ENCODE assay signal across 10 mouse cellular contexts in the genomic region with DNA sequence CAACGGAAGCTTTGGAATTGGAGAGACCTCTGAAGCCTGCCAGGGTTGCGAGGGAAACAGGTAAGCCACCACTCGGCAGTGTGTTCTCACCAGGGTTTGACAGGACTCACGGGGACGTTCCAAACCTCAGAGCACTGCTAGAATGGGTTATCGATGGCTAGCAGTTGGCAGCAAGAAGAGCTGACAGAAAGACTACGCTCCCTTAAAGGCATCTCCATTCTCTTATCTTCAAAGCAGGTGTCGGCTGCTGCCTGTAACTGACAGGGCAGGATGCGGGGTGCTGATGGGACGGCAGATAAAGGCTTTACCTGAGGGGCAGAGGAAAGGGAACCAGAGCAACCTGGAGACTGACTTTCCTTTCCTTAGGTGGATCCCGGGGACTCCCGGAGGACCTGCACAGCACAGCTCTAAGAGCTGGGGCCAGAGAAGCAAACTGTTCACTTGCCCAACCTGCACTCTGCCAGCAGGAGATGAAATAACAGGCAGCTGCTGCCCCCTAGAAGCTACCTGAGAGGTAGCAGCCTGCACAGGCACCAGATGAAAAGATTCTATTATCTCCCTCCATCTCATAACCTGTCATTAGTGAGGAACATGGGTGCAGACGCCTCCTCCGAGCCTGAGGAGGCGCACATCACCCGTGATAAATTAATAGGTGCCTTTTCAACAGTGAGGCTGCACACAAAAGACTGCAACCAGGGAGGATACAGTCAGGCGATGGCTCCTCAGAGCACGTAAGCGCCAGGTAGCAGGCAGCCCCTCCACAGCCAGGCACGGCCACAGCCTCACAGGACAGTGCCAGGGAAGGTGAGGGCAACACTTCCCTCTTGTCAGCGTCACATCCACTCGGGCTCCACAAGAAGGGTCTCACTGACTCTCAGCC. TPM values are rescaled to one million over a fixed set of nuclear protein-coding genes. Genes with fewer than 3 reads are reported as not detected.
DNase-seq lines count a peak whose midpoint lies in the region; ATAC-seq lines count a peak whose summit lies in the region.
"Had no signal": no experiment of that assay in that cellular context is flagged by ENCODE, and none has a peak within 500 bp of the region (broad histone marks: within the 10 kb centered on the region; RNA-seq: fewer than 3 reads in every experiment).

No protein-coding gene starts in this region.

- 0 out of 2 replicates have a peak, but pooled peaks cover 8% of the 10 kb centered on the region for H3K4me1 ChIP-seq in embryonic facial prominence, embryonic 14.5 days (ENCODE audit: control insufficient read depth, insufficient read depth, low read length)
- H3K4me1 ChIP-seq in embryonic facial prominence, embryonic 10.5 days, result peaks cover 42% of the 10 kb centered on the region
- peaks cover 18% of the 10 kb centered on the region for H3K4me1 ChIP-seq in liver, embryonic 13.5 days (replicated peaks)

- H3K9me3 ChIP-seq in embryonic facial prominence, embryonic 14.5 days (ENCODE audit: control insufficient read depth, low read length), result peaks cover 2% of the 10 kb centered on the region; the same call in 1 of the 2 replicates
- no peaks in the 10 kb centered on the region for H3K9me3 ChIP-seq in embryonic facial prominence, embryonic 10.5 days
- H3K9me3 ChIP-seq in liver, embryonic 13.5 days (replicated peaks), result no peaks in the 10 kb centered on the region

- peak; percentile 63 for ATAC-seq in embryonic facial prominence, embryonic 14.5 days (ENCODE audit: low read depth)
- peak; percentile 43 for ATAC-seq in liver, embryonic 13.5 days (ENCODE audit: low read depth)
- ATAC-seq in megakaryocyte, adult 5-6 weeks (ENCODE audit: poor library complexity, severe bottlenecking), result no peak

- peak; percentile 49 for DNase-seq in embryonic facial prominence, embryonic 14.5 days (ENCODE audit: low spot score)
- DNase-seq in embryonic facial prominence, embryonic 10.5 days (ENCODE audit: low spot score), result no peak
- DNase-seq in lung, postnatal 36 days, result peak; percentile 41
- no peak for DNase-seq in lung, postnatal 25 days (ENCODE audit: low spot score)
- no peak for DNase-seq in liver, embryonic 13.5 days
- peak; percentile 60 for DNase-seq in thymus, postnatal 25 days
- DNase-seq in spleen, postnatal 4 days (ENCODE audit: low spot score in 2 of 2), result no peak

- no peak overlapping the region for H3K4me2 ChIP-seq in embryonic facial prominence, embryonic 14.5 days (ENCODE audit: low read depth, low read length)
- no peak overlapping the region for H3K4me2 ChIP-seq in liver, embryonic 13.5 days

- WGBS in embryonic facial prominence, embryonic 14.5 days, result 73% methylated on average over 22 of the region's 22 CpGs
- WGBS in embryonic facial prominence, embryonic 10.5 days, result 83% methylated on average over 22 of the region's 22 CpGs
- WGBS in liver, embryonic 13.5 days (ENCODE audit: insufficient replicate concordance), result 65% methylated on average over 22 of the region's 22 CpGs

- peaks cover 5% of the 10 kb centered on the region for H3K36me3 ChIP-seq in embryonic facial prominence, embryonic 14.5 days (ENCODE audit: control insufficient read depth, insufficient read depth, low read length)
- peaks cover 21% of the 10 kb centered on the region for H3K36me3 ChIP-seq in embryonic facial prominence, embryonic 10.5 days (replicated peaks)
- peaks cover 20% of the 10 kb centered on the region for H3K36me3 ChIP-seq in liver, embryonic 13.5 days

- H3K4me3 ChIP-seq in embryonic facial prominence, embryonic 14.5 days (ENCODE audit: low read depth, low read length), result no peak overlapping the region
- no peak overlapping the region for H3K4me3 ChIP-seq in embryonic facial prominence, embryonic 10.5 days
- no peak overlapping the region for H3K4me3 ChIP-seq in liver, embryonic 13.5 days (replicated peaks)
- H3K4me3 ChIP-seq: erythroblast, embryonic 14.5 days had no signal

- no peak overlapping the region for H3K9ac ChIP-seq in embryonic facial prominence, embryonic 14.5 days (ENCODE audit: low read depth, low read length)
- H3K9ac ChIP-seq in liver, embryonic 13.5 days, result no peak overlapping the region

- H3K27me3 ChIP-seq in embryonic facial prominence, embryonic 14.5 days (replicated peaks; ENCODE audit: control insufficient read depth, insufficient read depth, low read length), result no peaks in the 10 kb centered on the region
- no peaks in the 10 kb centered on the region for H3K27me3 ChIP-seq in embryonic facial prominence, embryonic 10.5 days (replicated peaks; ENCODE audit: low read depth, poor library complexity, severe bottlenecking)
- H3K27me3 ChIP-seq in liver, embryonic 13.5 days, result no peaks in the 10 kb centered on the region

- no peak overlapping the region for H3K27ac ChIP-seq in embryonic facial prominence, embryonic 14.5 days (replicated peaks; ENCODE audit: low read depth, low read length)
- H3K27ac ChIP-seq in embryonic facial prominence, embryonic 10.5 days (replicated peaks), result no peak overlapping the region
- H3K27ac ChIP-seq in liver, embryonic 13.5 days, result no peak overlapping the region

RNA-seq across cellular contexts. Expression of a gene that starts 32.8 kb away (rescaled TPM):
- 38.1 and 41.4 TPM in 2 replicates for polyA plus RNA-seq in embryonic facial prominence, embryonic 14.5 days (2014; fragmentation: Nextera tagmentation; extraction: Ambion mirVana)
- 59.0 and 60.7 TPM in 2 replicates for polyA plus RNA-seq in embryonic facial prominence, embryonic 10.5 days (2016; fragmentation: Nextera tagmentation; extraction: Ambion mirVana)
- 27.7 and 28.4 TPM in 2 replicates for polyA plus RNA-seq in liver, embryonic 13.5 days (2015; fragmentation: Nextera tagmentation; extraction: Ambion mirVana)
- 7.7 and 7.8 TPM in 2 replicates for total RNA-seq in megakaryocyte, adult 5-6 weeks (2015)
- total RNA-seq in megakaryocyte, adult 5-6 weeks (2017), result 10.7 and 12.3 TPM in 2 replicates

RNA-seq across cellular contexts. Expression of a gene that starts 37.0 kb away (rescaled TPM):
- polyA plus RNA-seq in embryonic facial prominence, embryonic 14.5 days (2014; fragmentation: Nextera tagmentation; extraction: Ambion mirVana), result 22.9 and 24.3 TPM in 2 replicates
- 34.2 and 36.9 TPM in 2 replicates for polyA plus RNA-seq in embryonic facial prominence, embryonic 10.5 days (2016; fragmentation: Nextera tagmentation; extraction: Ambion mirVana)
- 20.7 and 22.7 TPM in 2 replicates for polyA plus RNA-seq in liver, embryonic 13.5 days (2015; fragmentation: Nextera tagmentation; extraction: Ambion mirVana)
- 11.5 and 14.6 TPM in 2 replicates for total RNA-seq in megakaryocyte, adult 5-6 weeks (2015)
- total RNA-seq in megakaryocyte, adult 5-6 weeks (2017), result 14.8 and 16.7 TPM in 2 replicates

RNA-seq across cellular contexts. Expression of a gene that starts 59.7 kb away (rescaled TPM):
- polyA plus RNA-seq in embryonic facial prominence, embryonic 14.5 days (2014; fragmentation: Nextera tagmentation; extraction: Ambion mirVana), result 0.53 and 0.76 TPM in 2 replicates
- polyA plus RNA-seq in embryonic facial prominence, embryonic 10.5 days (2016; fragmentation: Nextera tagmentation; extraction: Ambion mirVana), result 0.54 TPM in 1 of 2 replicates, not detected in the other
- not detected in 2 replicates for polyA plus RNA-seq in liver, embryonic 13.5 days (2015; fragmentation: Nextera tagmentation; extraction: Ambion mirVana)
- not detected in 2 replicates for total RNA-seq in megakaryocyte, adult 5-6 weeks (2015)
- total RNA-seq in megakaryocyte, adult 5-6 weeks (2017), result 0.51 TPM in 1 of 2 replicates, not detected in the other
- polyA plus RNA-seq: urinary bladder, adult 2 months had no signal

Comparison
In these comparisons a context has a peak if more than half of its experiments do, and no peak if none do; other contexts are left out.
1. DNase-seq: peak in embryonic facial prominence, embryonic 14.5 days (single experiment), lung, postnatal 36 days (single experiment) and thymus, postnatal 25 days (single experiment); none in embryonic facial prominence, embryonic 10.5 days (single experiment), lung, postnatal 25 days (single experiment), liver, embryonic 13.5 days (single experiment) and spleen, postnatal 4 days (0 of 2).